Mouse (Mus musculus) yolk sac, embryonic 10.5 days (tissue): ENCODE data around the gene Zyx.

Experiments used
- DNase-seq: peaks from one replicate; pipeline ENCODE4 v3.0.0-alpha.2; 2017; ENCODE audit warnings: low spot score

The Zyx gene

DNA sequence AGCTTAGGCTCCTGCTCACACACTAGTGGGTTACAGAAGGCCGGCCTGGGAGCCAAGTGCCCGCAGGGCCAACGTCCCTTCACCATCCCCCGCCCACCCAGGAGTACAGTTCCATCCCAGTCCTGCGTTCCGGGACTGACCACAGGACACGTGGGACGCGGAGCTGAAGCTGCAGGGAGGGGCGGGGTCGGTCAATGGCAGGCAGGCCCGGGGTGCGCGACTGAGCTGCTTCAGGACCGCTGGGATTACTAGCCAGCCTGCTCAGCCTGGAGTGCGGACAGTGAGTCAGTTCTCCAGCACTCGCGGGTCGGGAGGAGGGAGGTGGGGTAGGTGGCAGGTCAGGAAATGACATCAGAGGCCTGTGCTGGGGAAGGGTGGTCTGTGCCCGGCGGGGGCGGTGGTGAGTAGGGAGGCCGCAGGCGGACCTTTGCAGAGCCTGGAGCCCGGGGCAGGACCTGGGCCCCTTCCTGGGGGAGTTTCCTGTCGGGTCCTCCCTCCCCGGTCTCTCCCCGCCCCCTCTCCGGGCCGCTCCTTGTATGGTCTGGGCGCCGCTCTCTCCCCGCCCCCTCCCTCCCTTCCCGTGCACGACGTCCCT, at the start of gene Zyx:
Gene Zyx (plus strand): TSS at position 205 of the 595 bp plus-strand sequence.
- DNase-seq: peak; percentile 98

DNA sequence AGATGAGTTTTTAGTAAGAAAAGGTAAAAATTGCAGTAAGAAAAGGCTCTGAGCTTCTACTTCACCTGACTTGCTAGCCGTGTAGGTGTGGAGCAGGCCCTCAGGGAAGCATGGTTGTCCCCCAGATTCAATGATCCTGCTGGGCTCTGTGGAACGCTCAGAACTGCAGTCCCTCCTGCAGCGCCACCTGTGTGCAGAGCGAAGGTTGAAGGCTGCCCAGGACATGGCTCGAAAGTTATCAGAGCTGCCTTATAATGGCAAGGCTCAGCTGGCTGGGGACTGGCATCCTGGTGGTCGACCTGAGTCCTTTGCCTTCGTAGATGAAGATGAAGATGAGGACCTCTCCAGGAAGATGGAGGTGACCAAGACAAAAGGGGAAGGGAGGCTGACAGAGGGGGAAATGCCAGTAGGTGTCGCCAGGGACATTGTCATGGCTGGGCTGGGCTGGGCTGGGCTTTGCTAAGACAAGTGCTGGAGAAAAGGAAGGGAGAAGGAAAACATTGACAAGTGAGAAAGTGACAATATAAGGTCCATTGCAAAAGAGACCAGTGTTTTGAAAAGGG, 39.5 kb upstream of the Zyx start:
- no peak for DNase-seq

DNA sequence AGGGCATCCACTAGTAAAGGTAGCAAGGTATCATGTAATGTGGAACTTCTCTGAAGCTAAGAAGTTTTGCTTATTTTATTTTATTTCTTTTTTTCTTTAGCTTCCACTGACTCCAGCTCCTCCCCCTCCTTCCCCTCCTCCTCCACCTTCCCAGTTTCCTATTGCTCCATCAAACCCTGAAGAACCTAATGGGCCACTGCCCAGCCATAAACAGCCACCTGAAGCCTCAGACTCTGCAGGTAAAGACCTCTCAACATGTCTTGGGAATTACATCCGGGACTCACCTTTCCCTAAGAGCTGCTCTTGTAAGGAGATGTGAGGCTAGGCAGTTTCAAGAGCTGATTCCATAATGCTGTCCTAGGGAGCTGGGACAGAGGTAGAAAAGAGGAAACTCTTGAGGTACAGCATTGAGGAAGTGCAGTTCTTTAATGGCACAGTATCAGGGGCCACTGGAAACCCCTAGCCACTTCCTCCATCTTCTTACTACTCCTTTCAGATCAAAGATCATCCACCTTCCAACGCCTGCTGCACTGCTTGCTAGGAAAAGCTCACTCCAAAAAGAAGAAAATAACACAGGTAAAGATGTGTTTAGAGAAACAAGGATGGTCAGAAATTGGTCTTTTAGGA, 38.9 kb upstream of the Zyx start:
- no peak for DNase-seq

DNA sequence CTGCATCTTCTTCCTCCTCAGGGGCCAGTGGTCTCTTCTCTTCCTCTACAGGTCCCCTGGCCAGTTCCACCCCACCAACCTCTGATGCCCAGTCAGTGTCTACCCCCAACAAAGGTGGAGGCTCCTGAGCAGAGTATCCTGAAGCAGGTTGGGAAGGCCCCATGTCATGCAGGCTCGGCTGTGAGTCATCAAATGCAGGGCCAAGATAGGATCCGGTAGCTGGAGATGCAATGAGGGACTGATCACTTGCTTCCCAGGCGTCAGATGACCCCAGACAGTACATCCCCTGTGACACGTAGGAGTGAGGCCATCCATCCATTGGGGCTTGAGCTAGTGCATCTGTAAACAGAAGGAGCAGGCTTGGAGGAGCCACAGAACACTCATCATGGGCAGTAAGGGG, 31.1 kb upstream of the Zyx start:
- DNase-seq: no peak

DNA sequence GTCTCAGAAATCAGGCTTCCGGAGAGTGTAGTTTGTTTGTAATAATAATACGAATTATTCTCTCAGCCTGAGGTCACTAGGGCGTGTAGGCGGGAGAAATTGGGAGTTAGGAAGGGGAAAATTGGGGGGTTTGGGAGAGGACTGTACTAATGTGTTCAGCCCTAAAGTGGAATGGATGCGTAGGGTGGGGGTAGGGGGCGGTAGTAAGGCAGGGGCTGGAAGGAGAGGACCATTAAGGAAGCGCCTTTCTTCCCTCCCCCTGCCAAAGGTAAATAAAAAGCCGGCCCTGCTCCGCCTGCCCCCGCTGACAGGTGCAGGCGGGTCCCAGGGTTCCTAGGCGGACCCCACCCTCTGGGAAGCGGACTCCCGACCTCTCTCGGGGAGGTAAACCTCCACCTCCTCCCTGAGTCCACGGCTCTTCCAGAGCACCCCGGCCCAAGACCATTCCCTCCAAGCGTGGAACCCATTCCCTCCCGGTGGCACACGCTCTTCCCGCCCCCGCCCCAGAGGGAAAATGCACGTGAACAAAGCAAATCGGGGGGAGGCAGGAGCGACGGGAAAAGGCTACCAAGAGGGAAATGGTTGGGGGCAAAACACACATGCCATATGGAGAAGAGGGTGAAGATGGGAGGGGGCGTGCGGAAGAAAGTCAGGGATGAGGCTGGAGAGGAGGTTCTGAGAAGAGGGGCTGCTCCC, 25.9 kb upstream of the Zyx start:
- DNase-seq: no peak

DNA sequence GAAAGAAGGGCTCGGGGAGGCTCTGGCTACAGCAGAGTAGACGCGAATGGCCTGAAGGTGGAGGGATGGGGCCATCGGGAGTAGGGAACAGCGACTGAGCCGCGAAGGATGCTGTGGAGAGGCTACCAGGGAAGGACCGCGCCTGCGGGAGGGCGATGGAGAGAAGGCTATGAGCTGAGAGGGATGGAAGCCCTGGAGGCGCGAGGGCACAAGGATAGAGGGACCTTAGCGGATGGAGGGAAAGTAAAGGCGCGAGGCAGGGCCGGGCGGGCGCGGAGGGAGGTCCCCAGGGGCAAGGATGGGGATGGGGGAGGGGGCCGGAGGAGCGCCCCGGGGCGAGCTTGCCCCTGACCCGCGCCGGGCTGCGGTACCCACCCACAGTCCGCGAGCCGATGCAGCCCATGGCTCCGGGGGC, 25.4 kb upstream of the Zyx start:
- peak; percentile 5 for DNase-seq

DNA sequence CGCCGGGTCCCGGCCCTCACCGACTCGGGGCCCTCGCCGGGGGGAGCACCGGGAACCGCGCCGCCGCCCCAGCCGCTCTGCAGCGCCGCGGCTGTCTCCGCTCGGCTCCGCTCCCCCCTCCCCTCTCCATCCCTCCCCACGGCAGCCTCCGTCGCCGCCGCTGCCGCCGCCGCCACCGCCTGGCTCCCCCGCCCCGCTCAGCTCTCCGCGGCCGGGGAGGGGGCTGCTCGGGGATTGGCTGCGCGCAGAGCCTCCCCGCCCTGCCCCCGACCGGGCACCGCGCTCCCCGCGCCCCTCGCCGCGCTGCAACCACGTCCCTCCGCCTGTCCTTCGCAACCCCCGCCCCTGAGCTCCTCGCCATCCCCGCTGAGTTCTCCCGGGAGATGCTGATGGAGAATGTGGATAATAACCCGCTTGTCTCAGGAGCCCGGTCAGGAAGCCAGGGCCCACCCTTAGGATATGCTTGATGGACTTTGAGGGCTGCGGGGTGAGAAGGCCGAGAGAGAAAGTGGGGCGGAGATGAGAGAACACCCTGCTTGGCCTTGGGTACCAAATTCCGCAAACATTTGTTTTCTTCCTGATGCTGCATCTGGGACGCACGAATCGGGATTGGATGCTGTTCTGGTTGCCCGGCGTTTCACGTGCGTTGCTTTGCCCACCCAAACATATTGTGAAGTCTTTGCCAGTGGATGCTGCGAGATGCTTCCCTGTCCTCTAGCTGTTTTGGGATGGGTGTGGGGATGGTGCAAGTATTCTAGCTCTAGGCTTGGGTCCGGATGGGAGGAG, 24.8 kb upstream of the Zyx start, which contains the start of gene Fam131b:
Gene Fam131b (minus strand): TSS at position 162 of the 786 bp plus-strand sequence.
- peak; percentile 38 for DNase-seq

DNA sequence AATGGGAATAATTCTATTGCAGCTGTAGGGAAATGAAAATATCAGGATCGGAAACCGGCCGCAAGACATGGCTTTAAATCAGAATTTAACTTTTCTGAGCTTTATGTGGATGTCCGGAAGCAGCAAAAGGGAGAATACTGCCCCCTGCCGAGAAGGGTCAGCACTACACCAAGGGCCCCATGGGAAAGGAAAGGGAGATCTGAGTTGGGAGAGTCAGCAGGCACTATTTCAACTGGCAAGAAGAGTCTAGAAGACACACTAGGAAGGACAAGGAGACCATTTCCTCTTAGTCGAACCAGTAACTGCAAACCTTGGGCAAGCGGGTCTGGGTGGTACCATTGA, 24.2 kb upstream of the Zyx start:
- peak; percentile 21 for DNase-seq

DNA sequence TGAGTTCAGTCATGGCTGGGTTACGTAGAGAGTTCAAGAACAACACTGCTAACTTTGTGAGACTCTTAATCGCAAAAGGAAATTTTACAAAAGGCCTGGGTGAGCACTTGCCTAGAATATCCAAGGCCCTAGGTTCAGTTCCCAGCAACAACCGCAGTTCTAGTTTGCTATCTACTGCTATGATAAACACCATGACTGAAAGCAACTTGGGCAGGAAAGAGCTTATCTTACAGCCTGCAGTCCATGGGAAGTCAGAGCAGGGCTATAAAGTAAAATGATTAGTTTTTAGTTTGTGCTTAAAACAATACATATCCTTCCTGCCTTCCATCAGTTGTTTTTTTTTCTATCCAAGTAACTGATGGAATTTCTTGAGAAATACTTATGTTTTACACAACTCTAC, 22.9 kb upstream of the Zyx start:
- no peak for DNase-seq

DNA sequence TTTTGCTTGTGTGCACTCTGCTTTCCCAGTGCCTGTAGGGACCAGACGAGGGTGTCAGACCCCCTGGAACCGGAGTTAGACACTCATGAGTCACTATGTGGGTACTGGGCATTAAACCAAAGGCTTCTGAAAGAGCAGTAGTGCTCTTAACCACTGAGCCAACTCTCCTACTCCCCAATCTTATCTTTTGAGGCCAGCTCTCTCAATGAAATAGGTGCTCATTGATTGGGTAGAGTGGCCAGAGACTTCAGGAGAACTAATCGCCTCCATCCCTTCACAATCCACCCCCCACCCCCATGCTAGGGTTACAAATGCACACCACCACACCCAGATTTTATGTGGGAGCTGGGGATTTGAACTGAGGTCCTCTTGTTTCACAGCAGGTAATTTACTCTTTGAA, 20.7 kb upstream of the Zyx start:
- DNase-seq: no peak

DNA sequence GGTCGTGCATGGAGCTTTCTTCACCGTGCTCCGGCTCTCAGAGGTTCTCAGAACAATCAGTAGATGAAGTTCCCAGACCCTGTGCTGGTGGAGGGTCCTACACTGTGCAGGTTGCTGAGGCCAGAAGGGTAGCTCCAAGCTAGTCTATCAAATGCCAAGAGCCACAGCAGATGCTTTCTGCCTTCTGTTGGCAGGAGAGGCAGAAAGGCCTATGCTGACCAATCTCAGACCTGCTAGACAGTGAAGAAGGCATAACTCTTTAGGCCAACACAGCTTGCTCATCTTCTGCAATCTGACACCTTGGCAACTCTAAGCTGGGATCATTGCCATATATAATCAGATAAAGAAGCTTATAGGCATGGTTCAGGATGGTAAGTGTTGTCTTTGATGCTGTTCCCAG, 19.2 kb upstream of the Zyx start:
- DNase-seq: no peak

DNA sequence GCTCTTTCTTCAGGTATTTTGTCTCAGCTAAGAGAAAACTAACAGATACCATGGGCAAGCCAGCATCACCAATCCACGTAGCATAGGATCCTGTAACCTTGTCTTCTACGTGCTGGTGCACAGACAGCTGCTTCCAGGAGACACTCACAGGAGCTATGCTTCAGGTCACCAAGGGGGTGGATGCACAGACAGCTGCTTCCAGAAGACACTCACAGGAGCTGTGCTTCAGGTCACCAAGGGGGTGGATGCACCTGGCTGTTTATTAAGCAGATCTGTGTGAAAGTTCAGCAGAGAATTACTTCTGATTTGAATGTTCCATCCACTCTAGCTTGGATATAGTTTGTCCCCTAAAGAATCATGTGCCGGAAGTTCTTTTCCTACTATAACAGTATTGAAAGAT, 18.5 kb upstream of the Zyx start:
- no peak for DNase-seq

DNA sequence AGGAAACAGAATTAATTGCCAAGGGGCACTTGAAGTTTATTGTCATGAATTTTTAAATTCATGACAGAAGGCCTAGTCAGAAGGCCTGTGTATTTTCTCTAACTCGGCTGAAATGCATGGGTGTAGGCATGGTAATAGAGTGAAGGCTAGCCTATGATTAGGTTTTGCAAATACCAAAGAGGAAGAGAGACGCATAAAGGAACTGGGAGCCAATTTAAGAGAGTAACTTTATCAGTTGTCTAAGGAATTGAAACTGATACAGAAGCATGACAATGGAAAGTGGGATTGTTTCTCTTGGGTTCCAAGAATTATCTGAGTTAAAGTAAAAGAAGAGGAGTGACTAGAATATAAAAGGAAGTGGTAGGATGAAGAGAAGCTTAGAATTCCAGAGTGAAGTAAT, 10.2 kb upstream of the Zyx start:
- DNase-seq: no peak

DNA sequence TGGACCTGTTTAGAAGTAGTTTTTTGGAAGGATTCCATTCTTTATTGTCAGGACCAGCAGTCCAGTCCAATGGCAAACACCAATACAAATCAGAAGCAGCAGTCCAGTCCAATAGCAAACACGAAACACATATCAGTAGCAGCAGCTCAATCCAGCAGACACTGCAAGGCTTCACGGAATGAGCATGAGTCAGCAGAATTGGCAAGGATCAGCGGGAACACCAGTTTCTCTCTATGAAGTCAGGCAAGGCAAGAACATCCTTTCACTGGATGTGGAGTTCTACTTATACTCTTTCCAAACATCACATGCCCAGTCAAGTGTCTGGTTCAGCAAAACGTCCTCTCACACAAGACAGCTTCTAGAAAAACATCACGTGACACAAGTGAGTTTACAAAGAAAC, 9.4 kb upstream of the Zyx start:
- no peak for DNase-seq

DNA sequence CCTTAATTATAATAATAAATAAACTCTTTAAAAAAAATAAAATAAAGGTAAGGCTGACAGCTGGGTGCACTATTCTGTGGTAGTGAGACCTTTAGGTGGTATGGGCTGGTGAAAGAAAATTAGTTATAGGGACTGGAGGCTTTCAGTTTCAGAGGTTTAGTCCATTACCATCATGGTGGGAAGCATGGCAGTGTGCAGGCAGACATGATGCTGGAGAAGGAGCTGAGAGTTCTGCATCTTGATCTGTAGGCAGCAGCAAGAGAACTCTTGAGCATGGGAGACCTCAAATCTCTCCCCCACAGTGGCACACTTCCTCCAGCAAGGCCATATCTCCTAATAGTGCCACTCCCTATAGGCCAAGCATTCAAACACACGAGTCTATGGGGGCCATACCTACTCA, 7.3 kb upstream of the Zyx start:
- DNase-seq: no peak

DNA sequence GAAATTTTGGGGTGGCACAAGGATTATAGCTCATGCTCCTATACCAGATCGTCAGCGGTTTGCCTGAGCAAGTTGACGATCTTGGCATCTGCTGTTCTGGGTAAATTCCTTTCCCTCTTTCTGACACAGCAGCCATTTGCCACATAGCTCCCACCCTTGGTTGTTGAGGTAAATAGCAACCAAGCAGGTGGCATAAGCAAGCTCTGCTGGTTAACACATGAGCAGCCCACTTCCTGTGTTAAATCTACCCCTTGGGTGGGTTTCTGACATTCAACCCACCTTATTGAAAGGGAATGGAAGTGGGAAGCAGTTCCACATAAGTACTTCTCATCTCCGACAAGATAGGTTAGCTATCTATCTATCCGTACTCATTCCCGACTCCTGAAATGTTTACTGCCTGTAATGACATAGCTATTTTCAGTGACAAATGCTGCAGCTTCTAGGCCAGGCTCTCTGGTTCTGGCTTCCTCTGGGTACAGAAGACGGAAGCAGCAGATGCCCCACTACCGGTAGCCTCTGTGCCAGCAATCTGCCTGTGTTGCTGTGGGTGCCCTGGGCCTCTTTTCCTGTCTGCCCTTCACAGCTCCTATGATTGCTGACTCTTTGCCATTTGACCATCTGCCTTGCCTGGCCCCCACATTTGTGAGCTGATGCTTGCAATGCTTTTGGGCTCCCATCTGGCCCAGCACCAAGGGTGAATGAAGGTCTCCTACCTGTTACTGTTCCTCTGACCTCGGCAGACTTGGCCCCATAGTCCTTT, 5.9 kb upstream of the Zyx start:
- DNase-seq: no peak

DNA sequence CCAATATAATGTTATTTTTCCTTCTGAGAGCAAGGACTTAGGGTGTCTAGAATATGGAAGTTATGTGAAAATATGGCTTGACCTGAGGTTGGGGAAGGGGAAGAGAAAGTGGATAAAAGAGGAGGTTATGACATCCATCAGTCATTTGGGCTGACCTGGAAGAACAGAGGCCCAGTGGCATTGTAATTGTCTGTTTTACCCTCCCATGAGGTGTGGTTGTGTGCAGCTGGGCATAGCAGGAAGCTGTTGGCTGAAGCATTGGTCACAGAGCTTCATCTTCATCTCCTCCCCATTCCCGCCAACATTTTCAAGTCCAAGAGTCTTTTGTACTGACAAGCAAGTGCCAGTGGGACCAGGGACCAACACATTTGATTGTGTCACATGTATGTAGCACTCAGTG, 5.2 kb upstream of the Zyx start:
- no peak for DNase-seq

DNA sequence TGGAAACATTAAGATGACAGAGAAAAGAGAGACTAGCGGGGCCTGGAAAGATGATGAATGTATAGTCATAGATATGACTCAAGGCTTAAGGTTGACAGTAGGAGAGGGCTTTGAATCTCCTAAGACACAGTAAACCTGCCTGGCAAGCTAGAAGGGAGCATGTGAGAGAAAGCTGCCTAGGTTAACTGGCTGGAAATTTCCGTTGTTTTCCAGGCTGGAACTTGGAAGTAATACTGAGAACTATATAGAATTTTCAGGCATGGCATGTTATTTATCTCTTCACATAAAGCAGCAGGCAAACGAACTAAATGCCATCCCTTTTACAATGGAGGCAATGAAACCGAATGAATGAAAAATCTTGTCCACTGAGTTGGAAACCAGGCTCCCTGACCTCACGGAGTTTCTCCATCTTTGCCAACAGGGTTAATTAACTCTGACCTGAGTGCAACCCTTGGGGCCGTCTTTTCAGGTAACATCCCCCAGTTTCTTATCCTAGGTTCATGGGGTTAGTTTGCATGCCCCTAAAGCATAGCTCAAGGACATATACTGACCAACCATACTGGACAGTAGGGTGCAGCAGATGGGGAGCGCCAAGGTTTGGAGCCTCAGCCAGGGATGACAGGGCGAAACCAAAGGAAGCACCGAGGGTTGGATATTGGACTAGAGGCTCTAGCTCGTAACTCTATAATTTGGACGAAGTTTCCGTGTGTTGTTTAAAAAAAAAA, 987 bp upstream of the Zyx start:
- DNase-seq: no peak

DNA sequence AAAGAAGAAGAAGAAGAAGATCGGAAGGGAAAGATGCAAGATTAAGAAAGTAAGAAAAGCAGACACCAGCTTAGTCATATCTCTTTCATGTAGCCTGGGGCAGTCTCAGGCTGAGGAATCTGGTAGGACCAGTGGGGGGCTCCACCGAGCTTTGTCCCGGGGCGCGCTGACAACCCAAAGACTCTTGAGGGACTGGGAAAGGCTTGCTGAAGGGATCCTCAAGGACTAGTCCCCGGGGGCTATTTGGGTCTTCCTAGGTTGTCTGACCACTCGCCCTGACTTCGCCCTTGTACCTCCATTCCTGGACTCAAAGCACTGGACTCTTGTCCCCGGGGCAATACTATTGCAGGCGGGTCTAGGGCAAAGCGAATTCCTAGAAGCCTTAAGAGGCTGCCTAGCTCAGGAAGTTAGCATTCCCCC, 414 bp upstream of the Zyx start:
- peak; percentile 78 for DNase-seq

DNA sequence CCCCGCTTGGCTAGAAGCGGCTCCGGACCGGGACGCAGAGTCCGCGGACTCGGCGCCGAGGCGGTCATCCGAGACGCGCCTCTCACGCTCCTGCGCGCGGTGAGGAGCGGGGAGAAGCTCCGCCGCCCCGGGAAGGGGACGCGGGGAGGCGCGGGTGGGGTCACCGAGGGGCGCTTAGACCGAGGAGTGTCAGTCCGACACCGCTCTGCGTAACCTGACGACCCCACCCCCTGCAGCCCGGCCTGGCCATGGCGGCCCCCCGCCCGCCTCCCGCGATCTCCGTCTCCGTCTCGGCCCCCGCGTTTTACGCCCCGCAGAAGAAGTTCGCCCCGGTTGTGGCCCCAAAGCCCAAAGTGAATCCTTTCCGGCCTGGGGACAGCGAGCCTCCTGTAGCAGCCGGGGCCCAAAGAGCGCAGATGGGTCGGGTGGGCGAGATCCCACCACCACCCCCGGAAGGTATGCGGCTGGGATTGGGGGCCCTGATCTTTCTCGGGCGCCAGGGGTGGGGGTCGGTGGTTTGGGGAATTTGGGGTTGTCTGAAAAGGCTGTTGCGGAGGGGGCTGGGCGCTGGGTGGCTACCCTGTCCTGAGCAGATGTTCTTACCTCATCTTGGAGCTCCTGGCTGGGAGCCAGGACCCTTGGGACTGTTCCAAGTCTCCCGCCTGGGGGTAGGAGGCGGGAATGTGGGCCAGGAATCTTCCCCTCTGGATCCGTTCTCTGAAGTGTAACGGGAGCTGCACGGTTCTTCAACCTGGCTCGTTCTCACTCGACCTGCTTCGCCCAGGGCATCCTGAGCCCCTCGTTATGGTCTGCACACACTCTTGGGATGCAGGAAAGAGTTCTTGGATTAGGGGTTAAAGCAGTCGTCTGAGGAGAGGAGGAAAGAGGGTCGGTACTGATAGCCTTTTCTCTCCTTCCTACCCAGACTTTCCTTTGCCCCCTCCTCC, 864 bp downstream of the Zyx start:
- peak; percentile 76 for DNase-seq
